Mouse (Mus musculus): Measurements from ENCODE around the gene Ubl7.

- TF ChIP-seq CTCF (IDR thresholded peaks at IDR 0.05; ENCODE audit: control insufficient read depth, insufficient read depth, low read length) (no peak), POLR2A (IDR thresholded peaks at IDR 0.05; ENCODE audit: borderline replicate concordance, control insufficient read depth, low read depth, low read length) (no peak)
These were observed 1.8 kb downstream of the Ubl7 start for GRCm38 (mm10) chr9:57912571-57912970.
